Mouse (Mus musculus): ENCODE results near the gene Fcrla. TPM values are rescaled to one million over a fixed set of nuclear protein-coding genes. Genes with fewer than 3 reads are reported as not detected.

The Fcrla gene
- polyA plus RNA-seq, 1 experiment from 2014 or later = 0.67 TPM

DNA sequence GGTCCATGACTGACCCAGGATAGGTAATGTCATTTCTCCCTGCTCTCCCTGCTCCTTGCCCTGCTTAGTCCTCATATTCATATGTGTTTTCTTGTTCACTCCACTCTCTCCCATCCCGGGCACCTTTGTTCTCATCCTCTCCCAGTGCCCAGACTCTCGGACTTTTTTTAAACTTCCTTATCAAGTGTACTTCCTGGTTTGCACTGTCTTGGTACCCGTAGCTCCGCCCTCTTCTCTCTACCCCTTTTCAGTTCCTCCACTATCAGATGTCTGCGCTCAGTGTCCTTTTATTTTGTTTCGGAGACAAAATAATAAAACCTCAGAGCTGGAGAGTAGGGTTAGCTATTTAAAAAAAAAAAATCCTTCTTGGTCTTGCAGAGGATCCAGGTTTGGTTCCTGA lies 2.9 kb downstream of the Fcrla start:
- no peak overlapping the region for H3K9ac ChIP-seq (ENCODE audit: low read depth, low read length)
- no peaks in the 10 kb centered on the region for H3K36me3 ChIP-seq (ENCODE audit: control insufficient read depth, insufficient read depth)
- no peak overlapping the region for H3K4me3 ChIP-seq (ENCODE audit: low read depth, low read length)
- ATAC-seq (ENCODE audit: low read depth) = no peak
- no peaks in the 10 kb centered on the region for H3K4me1 ChIP-seq (ENCODE audit: control insufficient read depth, low read depth, low read length)
- WGBS (ENCODE audit: insufficient replicate concordance) = 21% methylated on average over 6 of the region's 6 CpGs
- no peak overlapping the region for H3K27ac ChIP-seq (ENCODE audit: low read length)
- peak overlapping the region; percentile 21; the same call in 1 of the 2 replicates for H3K4me2 ChIP-seq (ENCODE audit: low read depth, low read length)
- H3K9me3 ChIP-seq (replicated peaks; ENCODE audit: control insufficient read depth, low read length) = no peaks in the 10 kb centered on the region
- no peaks in the 10 kb centered on the region for H3K27me3 ChIP-seq (ENCODE audit: control insufficient read depth, insufficient read depth, low read depth, low read length)

DNA sequence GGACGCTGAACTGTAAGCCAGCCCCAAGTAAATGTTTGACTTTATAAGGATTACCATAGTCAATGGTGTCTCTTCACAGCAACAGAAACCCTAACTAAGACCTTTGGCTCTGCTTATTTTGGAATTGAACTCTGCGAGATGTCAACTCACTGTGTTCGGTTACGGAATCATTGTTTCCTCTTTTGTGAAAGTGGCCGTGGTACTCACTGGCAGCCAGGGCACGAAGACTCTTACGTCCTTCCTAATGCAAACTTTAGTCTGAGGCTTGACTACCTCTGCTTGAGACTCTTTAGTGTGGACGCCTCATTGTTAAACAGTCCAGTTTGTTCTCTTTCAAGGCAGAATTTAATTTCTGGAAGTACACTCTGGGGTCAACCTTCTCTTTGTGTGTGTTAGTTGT lies 8.1 kb downstream of the Fcrla start:
- Histone ChIP-seq H3K4me2 (ENCODE audit: low read depth, low read length) (no peak overlapping the region), H3K27me3 (ENCODE audit: control insufficient read depth, insufficient read depth, low read depth, low read length) (no peaks in the 10 kb centered on the region), H3K4me1 (ENCODE audit: control insufficient read depth, low read depth, low read length) (no peaks in the 10 kb centered on the region), H3K4me3 (ENCODE audit: low read depth, low read length) (no peak overlapping the region), H3K9me3 (replicated peaks; ENCODE audit: control insufficient read depth, low read length) (no peaks in the 10 kb centered on the region), H3K9ac (ENCODE audit: low read depth, low read length) (no peak overlapping the region), H3K36me3 (ENCODE audit: control insufficient read depth, insufficient read depth) (no peaks in the 10 kb centered on the region), H3K27ac (ENCODE audit: low read length) (no peak overlapping the region)
- ATAC-seq (ENCODE audit: low read depth) = no peak
- 72% methylated on average over 8 of the region's 8 CpGs for WGBS (ENCODE audit: insufficient replicate concordance)

DNA sequence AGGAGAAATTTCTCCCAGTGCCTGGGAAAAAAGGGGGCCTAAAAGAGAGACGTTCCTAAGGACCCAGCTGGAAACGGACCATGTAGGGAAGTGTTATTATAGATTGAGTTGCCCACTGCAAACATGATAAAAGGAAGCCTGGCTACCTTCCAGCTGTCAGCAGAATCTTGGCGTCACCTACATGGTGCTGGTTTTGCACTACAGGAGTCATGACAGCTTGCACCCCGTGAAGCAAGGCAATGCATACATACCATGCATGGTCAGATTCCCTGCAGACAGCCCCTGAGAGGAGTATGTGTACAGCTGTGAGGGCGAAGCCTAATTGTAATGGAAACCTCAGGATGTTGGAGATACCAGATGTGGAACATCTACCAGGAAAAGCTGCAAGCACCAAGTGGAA lies 11.7 kb downstream of the Fcrla start:
- ATAC-seq (ENCODE audit: low read depth) = no peak
- Histone ChIP-seq H3K27ac (ENCODE audit: low read length) (no peak overlapping the region), H3K4me3 (ENCODE audit: low read depth, low read length) (no peak overlapping the region)

DNA sequence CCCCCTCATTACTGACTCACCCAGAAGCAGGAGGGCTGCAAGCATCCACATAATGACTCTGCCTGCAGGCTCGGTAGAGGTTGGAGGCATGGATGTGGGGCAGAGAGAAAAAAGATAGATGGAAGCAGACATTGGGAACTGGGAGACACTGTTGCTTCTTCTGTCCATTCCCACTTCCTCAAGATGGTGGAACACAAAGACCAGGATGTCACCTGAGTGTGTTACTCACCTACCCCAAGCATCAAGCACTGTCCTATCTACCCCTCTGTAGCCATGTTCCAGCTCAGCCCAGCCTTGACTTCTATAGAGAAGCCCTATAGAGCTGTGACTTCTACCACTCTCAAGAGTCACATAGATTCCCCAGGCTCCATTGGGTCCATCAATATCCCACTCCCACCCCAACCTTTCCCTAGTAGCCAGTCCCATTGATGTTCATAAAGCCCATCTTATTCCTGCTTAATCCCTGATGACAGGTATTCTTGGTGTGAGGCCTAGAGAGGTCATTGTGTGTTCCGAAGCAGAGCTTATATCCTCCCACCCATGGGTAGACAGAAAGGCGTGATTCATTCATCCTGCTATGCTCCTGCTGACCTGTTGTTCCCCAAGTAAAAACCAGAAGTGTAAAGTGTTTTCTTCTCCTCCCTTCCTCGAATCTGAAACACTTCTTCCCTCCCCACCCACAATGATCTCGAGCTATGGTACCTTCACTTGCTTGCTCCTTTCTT lies 14.3 kb downstream of the Fcrla start, which contains the start of gene Fcrlb:
TSS of gene Fcrlb (minus strand) at position 51 of the 725 bp plus-strand sequence.
- no peak within 1 kb of the TSS for H3K27ac ChIP-seq (ENCODE audit: low read length)
- WGBS (ENCODE audit: insufficient replicate concordance) = 48% methylated on average over 5 of the region's 5 CpGs
- H3K4me3 ChIP-seq (ENCODE audit: low read depth, low read length) = no peak within 1 kb of the TSS

More for the DNA sequence above, 11.7 kb downstream of the Fcrla start:
- Histone ChIP-seq H3K4me1 (ENCODE audit: control insufficient read depth, low read depth, low read length) (no peaks in the 10 kb centered on the region), H3K9ac (ENCODE audit: low read depth, low read length) (no peak overlapping the region), H3K4me2 (ENCODE audit: low read depth, low read length) (no peak overlapping the region), H3K36me3 (ENCODE audit: control insufficient read depth, insufficient read depth) (no peaks in the 10 kb centered on the region), H3K27me3 (ENCODE audit: control insufficient read depth, insufficient read depth, low read depth, low read length) (no peaks in the 10 kb centered on the region), H3K9me3 (replicated peaks; ENCODE audit: control insufficient read depth, low read length) (no peaks in the 10 kb centered on the region)
- 55% methylated on average over 5 of the region's 5 CpGs for WGBS (ENCODE audit: insufficient replicate concordance)

DNA sequence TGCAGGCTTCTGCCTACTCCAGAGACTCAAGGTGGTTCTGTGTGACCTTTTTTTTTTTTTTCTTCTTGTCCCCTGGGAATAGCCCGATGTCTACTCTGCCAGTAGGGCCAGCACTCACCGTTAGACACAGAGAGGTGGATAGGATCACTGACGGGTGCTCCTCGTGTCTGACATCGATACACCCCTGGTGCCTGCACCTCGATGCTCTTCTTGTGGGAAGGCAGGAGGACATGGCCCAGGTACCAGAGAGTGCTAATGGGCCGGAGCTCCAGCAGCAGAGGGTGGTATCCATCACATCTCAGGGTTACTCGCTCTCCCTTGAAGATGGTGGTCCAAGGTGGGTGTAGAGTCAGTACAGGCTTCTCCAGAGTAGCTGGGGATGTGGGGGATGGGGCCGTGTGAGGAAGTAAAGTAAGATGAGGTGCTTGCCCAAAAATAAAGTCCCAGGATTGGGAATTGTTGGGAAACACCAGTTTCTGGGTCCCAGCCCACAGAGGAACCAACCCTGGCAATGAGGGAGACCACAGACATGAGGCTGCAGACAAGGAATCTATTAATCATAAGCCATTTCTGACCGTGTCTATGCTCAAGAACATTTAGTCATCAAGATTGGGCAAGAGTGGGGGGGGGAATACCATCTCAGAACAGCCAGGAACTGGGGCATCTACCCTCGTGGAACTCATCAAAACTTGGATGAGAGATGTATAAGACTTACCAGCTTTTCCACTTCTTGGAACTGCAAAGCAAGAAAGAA lies 15.3 kb downstream of the Fcrla start:
- Histone ChIP-seq H3K9me3 (replicated peaks; ENCODE audit: control insufficient read depth, low read length) (no peaks in the 10 kb centered on the region), H3K4me1 (ENCODE audit: control insufficient read depth, low read depth, low read length) (peaks cover 7% of the 10 kb centered on the region), H3K4me3 (ENCODE audit: low read depth, low read length) (no peak overlapping the region), H3K9ac (ENCODE audit: low read depth, low read length) (no peak overlapping the region), H3K27ac (ENCODE audit: low read length) (no peak overlapping the region), H3K4me2 (ENCODE audit: low read depth, low read length) (no peak overlapping the region), H3K27me3 (ENCODE audit: control insufficient read depth, insufficient read depth, low read depth, low read length) (peaks cover 27% of the 10 kb centered on the region), H3K36me3 (ENCODE audit: control insufficient read depth, insufficient read depth) (no peaks in the 10 kb centered on the region)
- 51% methylated on average over 11 of the region's 11 CpGs for WGBS (ENCODE audit: insufficient replicate concordance)
- no peak for ATAC-seq (ENCODE audit: low read depth)

More for the DNA sequence above, 14.3 kb downstream of the Fcrla start, which contains the start of gene Fcrlb:
- H3K9me3 ChIP-seq (replicated peaks; ENCODE audit: control insufficient read depth, low read length) = no peaks in the 10 kb centered on the region
- H3K4me1 ChIP-seq (ENCODE audit: control insufficient read depth, low read depth, low read length) = peaks cover 3% of the 10 kb centered on the region
- H3K36me3 ChIP-seq (ENCODE audit: control insufficient read depth, insufficient read depth) = no peaks in the 10 kb centered on the region
- no peak within 1 kb of the TSS for H3K4me2 ChIP-seq (ENCODE audit: low read depth, low read length)
- ATAC-seq (ENCODE audit: low read depth) = no peak
- no peak within 1 kb of the TSS for H3K9ac ChIP-seq (ENCODE audit: low read depth, low read length)
- H3K27me3 ChIP-seq (ENCODE audit: control insufficient read depth, insufficient read depth, low read depth, low read length) = peaks cover 17% of the 10 kb centered on the region

DNA sequence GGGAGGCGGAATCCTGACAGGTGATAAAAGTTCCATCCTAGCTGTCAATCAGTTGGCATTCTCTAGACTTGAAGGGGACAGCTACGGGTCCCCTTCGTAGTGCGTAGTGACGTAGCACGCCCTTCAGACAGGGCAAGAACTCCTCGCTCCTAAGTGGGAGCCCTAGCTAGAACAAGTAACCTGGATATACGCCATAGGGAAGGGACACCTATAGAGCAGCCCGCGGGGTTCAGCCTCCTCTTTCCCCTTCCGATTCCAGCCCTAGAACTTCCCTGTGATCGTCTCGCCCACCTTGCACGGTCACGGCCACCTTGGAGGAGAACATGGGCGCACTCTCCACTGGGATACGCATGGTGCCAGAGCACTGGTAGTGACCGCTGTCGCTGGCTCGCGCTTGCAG lies 19.0 kb downstream of the Fcrla start:
- H3K4me2 ChIP-seq (ENCODE audit: low read depth, low read length) = peak overlapping the region; percentile 51
- H3K27ac ChIP-seq (ENCODE audit: low read length) = no peak overlapping the region
- H3K4me3 ChIP-seq (ENCODE audit: low read depth, low read length) = peak overlapping the region; percentile 40; the same call in 1 of the 2 replicates
- H3K27me3 ChIP-seq (ENCODE audit: control insufficient read depth, insufficient read depth, low read depth, low read length) = peaks cover 44% of the 10 kb centered on the region
- ATAC-seq (ENCODE audit: low read depth) = no peak
- H3K9ac ChIP-seq (ENCODE audit: low read depth, low read length) = no peak overlapping the region
- H3K36me3 ChIP-seq (ENCODE audit: control insufficient read depth, insufficient read depth) = no peaks in the 10 kb centered on the region
- H3K9me3 ChIP-seq (replicated peaks; ENCODE audit: control insufficient read depth, low read length) = no peaks in the 10 kb centered on the region
- H3K4me1 ChIP-seq (ENCODE audit: control insufficient read depth, low read depth, low read length) = peaks cover 7% of the 10 kb centered on the region
- WGBS (ENCODE audit: insufficient replicate concordance) = 4% methylated on average over 21 of the region's 21 CpGs

DNA sequence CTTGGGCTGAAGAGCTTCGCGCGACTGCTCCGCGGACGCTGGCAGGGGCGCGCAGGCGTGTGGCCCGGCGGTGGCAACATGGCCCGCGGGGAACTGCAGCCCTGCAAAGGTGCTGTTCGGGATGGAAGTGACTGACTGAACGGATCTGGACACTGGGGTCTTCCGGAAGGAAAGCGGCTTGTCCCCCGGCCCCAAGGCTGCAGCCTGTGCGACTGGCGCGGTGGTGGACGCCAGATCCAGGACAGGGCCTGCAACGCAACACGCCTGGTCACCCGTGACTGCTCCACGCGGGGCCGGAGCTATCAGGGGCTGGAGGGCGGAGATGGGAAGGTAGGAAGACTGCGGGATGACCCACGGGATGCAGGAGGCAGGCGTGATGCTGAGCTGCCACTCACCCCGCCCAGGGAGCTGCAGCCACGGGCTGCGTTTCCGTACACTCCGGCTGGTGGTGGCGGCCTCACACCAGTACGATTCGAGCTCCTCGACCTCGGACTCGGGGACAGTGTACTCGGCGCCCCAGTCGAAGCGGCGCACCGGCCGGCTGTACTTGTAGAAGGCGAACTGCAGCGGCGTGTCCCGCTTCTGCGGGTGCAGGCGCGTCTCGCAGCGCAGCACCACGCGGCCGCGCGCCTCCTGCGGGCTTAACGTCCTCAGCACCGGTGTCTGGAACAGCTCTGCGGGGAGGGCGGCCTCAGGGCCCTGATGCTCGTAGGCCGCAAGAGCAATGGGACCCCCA lies 19.8 kb downstream of the Fcrla start:
- H3K4me2 ChIP-seq (ENCODE audit: low read depth, low read length) = peak overlapping the region; percentile 51
- H3K27me3 ChIP-seq (ENCODE audit: control insufficient read depth, insufficient read depth, low read depth, low read length) = peaks cover 46% of the 10 kb centered on the region
- ATAC-seq (ENCODE audit: low read depth) = no peak
- H3K36me3 ChIP-seq (ENCODE audit: control insufficient read depth, insufficient read depth) = no peaks in the 10 kb centered on the region
- 2% methylated on average over 71 of the region's 71 CpGs for WGBS (ENCODE audit: insufficient replicate concordance)
- H3K27ac ChIP-seq (ENCODE audit: low read length) = no peak overlapping the region
- H3K4me3 ChIP-seq (ENCODE audit: low read depth, low read length) = peak overlapping the region; percentile 40
- H3K9me3 ChIP-seq (replicated peaks; ENCODE audit: control insufficient read depth, low read length) = no peaks in the 10 kb centered on the region
- H3K9ac ChIP-seq (ENCODE audit: low read depth, low read length) = no peak overlapping the region
- H3K4me1 ChIP-seq (ENCODE audit: control insufficient read depth, low read depth, low read length) = peaks cover 7% of the 10 kb centered on the region

DNA sequence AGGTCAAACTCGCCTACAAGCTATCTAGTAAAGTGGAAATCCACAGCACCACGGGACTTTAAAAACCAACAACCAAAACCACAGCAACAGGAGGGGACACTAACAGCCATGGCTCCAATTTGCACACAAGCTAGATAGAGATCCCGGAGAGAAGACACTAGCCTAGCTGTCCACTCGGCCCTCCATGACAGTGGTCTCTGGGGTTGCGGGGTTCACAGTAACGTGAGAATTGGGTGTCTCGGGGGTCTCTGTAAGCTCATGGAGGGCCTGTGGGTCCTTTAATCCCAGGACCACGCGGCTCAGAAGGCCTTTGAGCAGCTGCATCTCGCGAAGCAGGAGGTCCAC lies 20.3 kb downstream of the Fcrla start:
- no peak overlapping the region for H3K27ac ChIP-seq (ENCODE audit: low read length)
- no peaks in the 10 kb centered on the region for H3K9me3 ChIP-seq (replicated peaks; ENCODE audit: control insufficient read depth, low read length)
- no peak for ATAC-seq (ENCODE audit: low read depth)
- no peak overlapping the region for H3K4me3 ChIP-seq (ENCODE audit: low read depth, low read length)
- 22% methylated on average over 11 of the region's 11 CpGs for WGBS (ENCODE audit: insufficient replicate concordance)
- H3K4me1 ChIP-seq (ENCODE audit: control insufficient read depth, low read depth, low read length) = peaks cover 7% of the 10 kb centered on the region
- no peak overlapping the region for H3K9ac ChIP-seq (ENCODE audit: low read depth, low read length)
- H3K4me2 ChIP-seq (ENCODE audit: low read depth, low read length) = no peak overlapping the region
- H3K36me3 ChIP-seq (ENCODE audit: control insufficient read depth, insufficient read depth) = no peaks in the 10 kb centered on the region
- H3K27me3 ChIP-seq (ENCODE audit: control insufficient read depth, insufficient read depth, low read depth, low read length) = peaks cover 46% of the 10 kb centered on the region
